Mouse (Mus musculus) neural tube, embryonic 14.5 days (tissue): ENCODE data around the gene St8sia1. TPM values are rescaled to one million over a fixed set of nuclear protein-coding genes. Genes with fewer than 3 reads are reported as not detected.

Experiments
- ATAC-seq: fragments of 200-750 bp; cut with Nextera tagmentation; 2 replicates; pipeline ENCODE4 v1.8.0; 2017; ENCODE audit warnings: low read depth, mild to moderate bottlenecking, moderate TSS enrichment, moderate library complexity
- H3K27ac ChIP-seq: fragments of 300-500 bp; sonication (generic); 2 replicates; pipeline ENCODE4 v1.5.1; 2014; ENCODE audit warnings: low read depth, mild to moderate bottlenecking, control low read depth, low read length, moderate library complexity, mixed read lengths
- H3K27me3 ChIP-seq: fragments of 300-500 bp; sonication (generic); 2 replicates; pipeline ENCODE4 v1.6.1; 2014; ENCODE audit warnings: low read length; ENCODE audit not compliant: control insufficient read depth, insufficient read depth
- H3K36me3 ChIP-seq: fragments of 300-500 bp; sonication (generic); 2 replicates; pipeline ENCODE4 v1.6.1; 2014; ENCODE audit warnings: low read length, mixed read lengths; ENCODE audit not compliant: control insufficient read depth, insufficient read depth
- H3K4me1 ChIP-seq: fragments of 300-500 bp; sonication (generic); 2 replicates; pipeline ENCODE4 v1.6.1; 2014; ENCODE audit warnings: low read length; ENCODE audit not compliant: control insufficient read depth, insufficient read depth
- H3K4me2 ChIP-seq: fragments of 300-500 bp; sonication (generic); 2 replicates; pipeline ENCODE4 v1.6.1; 2014; ENCODE audit warnings: mild to moderate bottlenecking, low read depth, low read length, control low read depth
- H3K4me3 ChIP-seq: fragments of 300-500 bp; sonication (generic); 2 replicates; pipeline ENCODE4 v1.5.1; 2014; ENCODE audit warnings: low read depth, low read length, control low read depth, mixed read lengths
- H3K9ac ChIP-seq: fragments of 300-500 bp; sonication (generic); replicated peaks from 2 replicates; pipeline ENCODE4 v1.6.1; 2014; ENCODE audit warnings: low read depth, mild to moderate bottlenecking, control low read depth, low read length, mixed read lengths
- H3K9me3 ChIP-seq: fragments of 300-500 bp; sonication (generic); 2 replicates; pipeline ENCODE4 v1.6.1; 2016; ENCODE audit warnings: low read length; ENCODE audit not compliant: control insufficient read depth
- WGBS: fragments of 180-500 bp; shearing (Covaris S2); extraction: QIAGEN DNeasy Blood & Tissue Kit; methylation state at CpG from one replicate; pipeline ENCODE4 v1.1.7; 2014; 5-methylcytosine and 5-hydroxymethylcytosine counted together
- polyA plus RNA-seq: library from polyadenylated mRNA; unstranded; fragments of >200 nt; fragmentation: Nextera tagmentation; extraction: Ambion mirVana; gene quantifications from 2 replicates; pipeline ENCODE4 v1.2.1, GENCODE M21; 2014

St8sia1 gene
- polyA plus RNA-seq, 1 experiment from 2014 or later = 8.2 TPM

DNA sequence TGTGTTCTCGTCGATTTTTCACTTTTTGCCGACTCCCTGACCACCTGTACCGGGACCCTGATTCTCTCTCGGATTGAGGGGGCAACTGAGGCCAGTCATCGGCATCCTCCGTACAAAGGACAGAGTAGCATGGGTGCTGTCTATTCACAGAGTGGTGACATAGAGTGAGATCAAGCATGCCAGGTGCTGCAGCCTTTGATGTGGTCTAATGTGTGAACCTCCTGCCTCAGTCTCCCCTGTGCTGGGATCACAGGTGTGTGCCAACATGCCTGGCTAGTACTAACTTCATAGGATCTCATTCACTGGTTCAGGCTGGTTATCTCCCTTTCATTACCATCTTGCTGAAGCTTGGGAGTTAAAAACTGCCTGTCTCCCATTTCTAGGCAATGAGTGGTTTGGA is 53.5 kb downstream of the St8sia1 start:
- Histone ChIP-seq H3K27me3 (no peaks in the 10 kb centered on the region), H3K36me3 (no peaks in the 10 kb centered on the region), H3K9me3 (no peaks in the 10 kb centered on the region), H3K4me2 (no peak overlapping the region), H3K4me1 (no peaks in the 10 kb centered on the region), H3K9ac (no peak overlapping the region), H3K4me3 (no peak overlapping the region), H3K27ac (no peak overlapping the region)
- 97% methylated on average over 7 of the region's 7 CpGs for WGBS
- no peak for ATAC-seq

DNA sequence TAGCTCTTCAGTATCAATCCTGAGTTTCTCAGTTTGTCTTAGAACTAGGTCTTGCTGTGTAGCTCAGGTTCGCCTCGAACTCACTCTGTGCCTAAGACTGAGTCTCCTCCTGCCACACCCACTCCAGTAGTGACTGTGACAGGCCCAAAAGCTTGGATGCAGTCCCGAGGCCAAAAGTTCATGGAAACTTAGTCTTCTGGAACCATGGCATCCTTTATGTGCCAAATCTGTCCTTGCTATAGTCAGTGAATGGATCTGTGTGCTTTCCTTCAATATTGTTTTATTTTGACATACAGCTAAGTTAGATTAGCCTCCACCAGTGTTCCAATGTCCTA is 54.5 kb downstream of the St8sia1 start:
- Histone ChIP-seq H3K9ac (no peak overlapping the region), H3K27ac (no peak overlapping the region), H3K4me2 (no peak overlapping the region), H3K4me1 (no peaks in the 10 kb centered on the region), H3K27me3 (no peaks in the 10 kb centered on the region), H3K4me3 (no peak overlapping the region), H3K36me3 (no peaks in the 10 kb centered on the region), H3K9me3 (no peaks in the 10 kb centered on the region)
- ATAC-seq = no peak
- WGBS = 96% methylated on average over 3 of the region's 3 CpGs

DNA sequence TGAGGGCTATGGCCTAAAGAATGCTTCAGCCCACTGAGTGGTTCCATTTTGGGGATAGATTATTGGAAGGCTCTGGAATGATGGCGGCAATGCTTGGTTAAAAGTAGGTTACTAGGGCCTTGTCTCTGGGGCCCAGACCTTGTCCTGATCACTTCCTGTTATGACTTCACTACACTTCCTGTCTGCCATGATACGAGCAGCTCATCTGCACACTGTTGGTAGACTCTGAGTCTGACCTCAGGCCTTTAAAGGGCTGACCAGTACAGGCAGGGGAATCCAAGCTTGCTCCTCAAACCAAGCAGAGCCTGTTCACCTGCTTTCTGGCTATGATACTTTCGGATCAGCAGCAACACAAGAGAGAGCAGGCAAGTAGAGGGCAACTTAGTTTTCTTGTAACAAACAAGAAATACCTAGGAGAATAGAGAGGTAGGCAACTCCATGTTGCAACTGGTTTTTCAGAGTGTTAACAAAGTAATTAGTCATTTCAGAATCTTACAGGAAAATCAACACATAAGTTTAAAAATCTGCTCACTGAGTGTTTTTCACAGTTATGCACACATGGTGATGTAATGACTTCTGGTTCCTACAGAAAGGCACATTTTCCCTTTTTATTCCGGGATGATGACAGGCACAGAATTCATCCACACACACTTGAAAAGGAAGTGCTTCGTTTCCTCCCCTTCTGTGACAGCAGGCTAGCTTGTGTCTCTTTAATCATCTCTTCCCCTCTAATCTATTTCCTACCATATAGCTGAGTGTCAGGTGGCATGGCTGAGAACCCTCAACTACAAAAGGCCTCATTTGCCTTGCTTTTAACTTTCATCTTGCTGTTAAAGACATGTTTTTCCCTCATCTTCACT is 55.1 kb downstream of the St8sia1 start:
- ATAC-seq = no peak

DNA sequence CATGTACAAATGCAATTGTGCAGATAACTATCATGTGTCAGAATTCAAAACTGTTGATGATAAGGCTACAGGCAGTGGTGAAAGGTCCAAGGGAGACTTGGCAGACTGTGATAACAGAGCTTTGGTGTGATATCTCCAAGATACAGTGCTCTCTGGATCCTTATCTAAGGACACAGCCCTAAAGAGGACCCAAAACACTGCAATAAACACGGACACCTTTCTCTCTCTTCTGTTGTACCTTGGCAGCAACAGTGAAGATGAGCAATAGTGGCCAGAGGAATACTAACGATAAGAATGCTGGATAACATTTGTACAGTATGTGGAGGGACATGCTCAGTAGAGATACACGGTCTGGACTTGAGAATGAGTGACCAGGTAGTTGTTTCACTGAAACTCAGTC is 55.8 kb downstream of the St8sia1 start:
- H3K27me3 ChIP-seq = no peaks in the 10 kb centered on the region
- H3K4me1 ChIP-seq = no peaks in the 10 kb centered on the region
- 90% methylated on average over 3 of the region's 3 CpGs for WGBS
- no peak overlapping the region for H3K4me3 ChIP-seq
- H3K27ac ChIP-seq = no peak overlapping the region
- no peak overlapping the region for H3K9ac ChIP-seq
- no peaks in the 10 kb centered on the region for H3K36me3 ChIP-seq
- H3K4me2 ChIP-seq = no peak overlapping the region
- H3K9me3 ChIP-seq = no peaks in the 10 kb centered on the region
- no peak for ATAC-seq

More for the DNA sequence above, 55.1 kb downstream of the St8sia1 start:
- H3K4me3 ChIP-seq = no peak overlapping the region
- H3K4me2 ChIP-seq = no peak overlapping the region
- H3K9ac ChIP-seq = no peak overlapping the region
- no peaks in the 10 kb centered on the region for H3K4me1 ChIP-seq
- H3K9me3 ChIP-seq = no peaks in the 10 kb centered on the region
- H3K27me3 ChIP-seq = no peaks in the 10 kb centered on the region
- no peak overlapping the region for H3K27ac ChIP-seq
- no peaks in the 10 kb centered on the region for H3K36me3 ChIP-seq
- 86% methylated on average over 5 of the region's 5 CpGs for WGBS

DNA sequence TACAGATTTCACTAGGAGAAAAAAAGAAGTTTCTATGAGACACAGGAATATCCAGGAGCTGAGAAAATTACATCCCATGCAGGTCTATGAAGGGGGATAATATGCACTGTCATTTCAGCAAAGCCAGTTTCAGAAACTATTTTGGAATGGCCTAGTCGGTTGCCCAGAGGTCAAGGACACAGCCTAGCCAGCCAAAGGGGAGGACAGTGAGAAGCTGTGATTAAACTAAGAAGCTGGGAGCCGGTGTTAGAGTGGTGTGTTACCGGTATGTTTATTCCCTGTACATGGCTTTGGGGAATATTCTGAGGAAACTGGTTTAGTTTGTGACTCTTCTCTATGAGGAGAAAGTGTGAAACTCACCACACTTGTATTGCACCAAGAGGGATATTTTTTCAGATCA is 68.9 kb downstream of the St8sia1 start:
- H3K9me3 ChIP-seq = no peaks in the 10 kb centered on the region
- no peaks in the 10 kb centered on the region for H3K36me3 ChIP-seq
- no peaks in the 10 kb centered on the region for H3K27me3 ChIP-seq
- H3K9ac ChIP-seq = no peak overlapping the region
- WGBS = 91% methylated on average over 3 of the region's 3 CpGs
- ATAC-seq = no peak
- H3K4me1 ChIP-seq = no peaks in the 10 kb centered on the region
- no peak overlapping the region for H3K27ac ChIP-seq
- no peak overlapping the region for H3K4me2 ChIP-seq
- H3K4me3 ChIP-seq = no peak overlapping the region

DNA sequence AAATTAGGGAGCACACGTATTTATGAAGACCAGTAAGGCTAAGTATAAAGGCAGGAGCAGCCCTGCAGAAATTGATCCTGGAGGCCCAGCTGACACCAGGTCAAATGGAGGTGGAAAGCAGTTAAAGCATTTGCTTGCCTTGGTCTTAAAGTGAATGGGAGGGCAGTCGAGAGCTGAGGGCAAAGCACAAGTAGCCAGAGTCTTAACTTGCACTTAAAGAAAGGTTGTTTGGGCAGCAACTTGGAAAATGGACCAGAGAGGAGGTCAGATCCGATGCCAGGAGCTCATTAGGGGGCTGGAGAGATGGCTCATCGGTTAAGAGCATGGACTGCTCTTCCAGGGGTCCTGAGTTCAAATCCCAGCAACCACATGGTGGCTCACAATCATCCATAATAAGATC is 70.5 kb downstream of the St8sia1 start:
- H3K9ac ChIP-seq = no peak overlapping the region
- 84% methylated on average over 4 of the region's 4 CpGs for WGBS
- no peak overlapping the region for H3K4me3 ChIP-seq
- H3K9me3 ChIP-seq = no peaks in the 10 kb centered on the region
- H3K27me3 ChIP-seq = no peaks in the 10 kb centered on the region
- H3K4me1 ChIP-seq = no peaks in the 10 kb centered on the region
- no peak overlapping the region for H3K27ac ChIP-seq
- no peaks in the 10 kb centered on the region for H3K36me3 ChIP-seq
- no peak overlapping the region for H3K4me2 ChIP-seq
- ATAC-seq = no peak

DNA sequence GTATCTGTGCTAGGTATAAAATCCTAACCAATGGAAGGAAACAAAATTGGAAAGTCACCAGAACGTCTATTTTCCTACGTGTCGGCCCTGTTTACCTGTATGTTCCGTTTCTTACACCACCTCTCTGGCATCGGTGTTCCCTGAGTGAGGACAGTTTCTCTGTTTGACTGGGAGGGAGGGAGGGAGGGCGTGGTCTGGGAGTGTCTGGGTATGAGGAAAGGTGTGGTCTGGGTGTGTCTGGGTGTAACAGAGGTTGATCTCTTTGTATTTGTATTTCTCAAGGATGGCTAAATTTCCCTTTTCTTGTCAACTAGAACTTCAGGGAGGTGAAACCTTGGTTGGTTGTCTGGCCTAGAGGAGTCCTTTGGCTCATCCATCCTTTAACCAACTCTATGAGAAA is 73.9 kb downstream of the St8sia1 start:
- Histone ChIP-seq H3K9ac (no peak overlapping the region), H3K27ac (no peak overlapping the region), H3K27me3 (no peaks in the 10 kb centered on the region), H3K4me2 (no peak overlapping the region), H3K36me3 (no peaks in the 10 kb centered on the region), H3K4me3 (no peak overlapping the region), H3K9me3 (no peaks in the 10 kb centered on the region), H3K4me1 (no peaks in the 10 kb centered on the region)
- no peak for ATAC-seq
- WGBS = 92% methylated on average over 6 of the region's 6 CpGs

DNA sequence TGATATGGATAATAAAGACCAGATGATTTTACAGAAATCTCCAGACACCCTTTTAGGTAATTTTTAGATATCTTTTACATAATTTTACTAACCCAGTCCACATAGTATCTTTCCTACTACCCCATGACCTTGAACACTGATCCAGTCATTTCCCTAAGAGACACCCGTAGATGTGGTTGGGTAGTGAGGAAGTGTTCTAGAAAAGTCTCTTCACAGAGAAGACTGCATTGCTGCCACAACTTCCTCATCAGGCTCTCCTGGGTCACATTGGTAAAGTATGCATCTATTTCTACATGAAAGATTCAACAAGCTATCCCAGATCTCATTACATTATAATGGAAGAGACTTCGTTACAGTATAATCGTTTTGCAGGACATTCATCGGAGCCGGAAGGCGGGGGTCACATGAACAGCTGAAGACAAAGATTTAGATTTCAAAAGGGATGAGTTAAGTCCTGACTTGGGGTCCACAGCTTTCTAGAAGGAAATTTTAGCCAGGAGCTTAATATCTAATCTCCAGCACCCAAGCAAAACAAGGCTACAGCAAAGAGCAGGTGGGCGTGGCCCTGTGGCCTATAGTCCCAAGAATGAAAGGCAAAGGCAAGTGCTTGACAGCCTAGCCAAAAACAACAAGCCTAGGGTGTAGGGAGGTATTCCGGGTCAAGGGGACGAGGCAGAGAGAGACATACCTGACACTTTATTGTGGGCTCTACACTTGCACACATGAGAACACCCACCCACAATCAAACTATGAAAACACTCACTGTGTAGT is 75.1 kb downstream of the St8sia1 start:
- Histone ChIP-seq H3K4me3 (no peak overlapping the region), H3K27ac (no peak overlapping the region), H3K4me1 (no peaks in the 10 kb centered on the region), H3K4me2 (no peak overlapping the region), H3K9ac (no peak overlapping the region), H3K36me3 (no peaks in the 10 kb centered on the region), H3K27me3 (no peaks in the 10 kb centered on the region), H3K9me3 (no peaks in the 10 kb centered on the region)
- WGBS = 94% methylated on average over 9 of the region's 9 CpGs
- no peak for ATAC-seq

DNA sequence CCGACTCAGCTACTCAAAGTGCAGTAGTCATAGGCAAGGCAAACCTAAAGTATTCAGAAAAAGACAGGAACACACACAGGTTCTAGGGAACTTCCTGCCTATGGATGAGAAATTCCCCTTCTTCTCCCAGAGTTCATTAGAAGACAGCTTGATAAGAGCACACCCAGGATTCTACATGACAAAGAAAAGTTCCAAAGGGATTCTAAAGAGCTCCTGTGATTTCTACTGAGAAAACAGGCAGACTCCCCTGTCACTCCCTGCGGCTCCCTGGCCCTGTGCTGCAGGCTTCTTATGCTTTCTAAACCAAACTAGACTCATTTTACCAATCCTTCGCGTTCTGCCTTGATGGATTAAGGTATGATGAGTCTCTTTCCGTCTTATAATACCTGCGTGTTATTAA is 75.9 kb downstream of the St8sia1 start:
- no peaks in the 10 kb centered on the region for H3K27me3 ChIP-seq
- H3K36me3 ChIP-seq = no peaks in the 10 kb centered on the region
- H3K4me3 ChIP-seq = no peak overlapping the region
- no peak overlapping the region for H3K4me2 ChIP-seq
- no peak overlapping the region for H3K27ac ChIP-seq
- H3K9ac ChIP-seq = no peak overlapping the region
- H3K4me1 ChIP-seq = no peaks in the 10 kb centered on the region
- ATAC-seq = no peak
- H3K9me3 ChIP-seq = no peaks in the 10 kb centered on the region
- 74% methylated on average over 6 of the region's 6 CpGs for WGBS
